In genomic region chr4:155163685-155164084, GRCm38 (mm10) we compare ENCODE assay signal across 10 mouse cellular contexts. TPM values are rescaled to one million over a fixed set of nuclear protein-coding genes. Genes with fewer than 3 reads are reported as not detected.
A peak's percentile ranks its signal among the peaks of the same experiment; 100 is the strongest.
DNase-seq lines count a peak whose midpoint lies in the region; ATAC-seq and TF ChIP-seq lines count a peak whose summit lies in the region.
"Had no signal": no experiment of that assay in that cellular context is flagged by ENCODE, and none has a peak within 500 bp of the region (broad histone marks: within the 10 kb centered on the region; RNA-seq: fewer than 3 reads in every experiment).

No protein-coding gene starts in this region.

- H3K4me2 ChIP-seq in midbrain, embryonic 15.5 days: no peak overlapping the region
- H3K4me2 ChIP-seq in hindbrain, embryonic 12.5 days (replicated peaks): no peak overlapping the region
- H3K4me2 ChIP-seq in neural tube, embryonic 13.5 days: no peak overlapping the region

- H3K27ac ChIP-seq in heart, adult 2 months: peak overlapping the region; percentile 29; the same call in 1 of the 2 replicates
- H3K27ac ChIP-seq in midbrain, embryonic 10.5 days (replicated peaks): peak overlapping the region; percentile 63
- no peak overlapping the region for H3K27ac ChIP-seq in midbrain, embryonic 15.5 days
- peak overlapping the region; percentile 62; the same call in 1 of the 2 replicates for H3K27ac ChIP-seq in hindbrain, embryonic 12.5 days
- H3K27ac ChIP-seq in neural tube, embryonic 13.5 days (replicated peaks): 0 out of 2 replicates have a peak overlapping the region, but pooled peaks have one; percentile 28
- no peak overlapping the region for H3K27ac ChIP-seq in kidney, adult 2 months (ENCODE audit: insufficient read depth, low read depth, low read length)

- no peak for ATAC-seq in midbrain, embryonic 15.5 days (replicated peaks)
- peak; percentile 48 for ATAC-seq in hindbrain, embryonic 12.5 days (ENCODE audit: low FRiP score)
- ATAC-seq in neural tube, embryonic 13.5 days (ENCODE audit: low read depth): no peak

- no peak overlapping the region for H3K4me3 ChIP-seq in heart, adult 2 months
- no peak overlapping the region for H3K4me3 ChIP-seq in midbrain, embryonic 10.5 days
- H3K4me3 ChIP-seq in midbrain, embryonic 15.5 days: no peak overlapping the region
- no peak overlapping the region for H3K4me3 ChIP-seq in hindbrain, embryonic 12.5 days
- H3K4me3 ChIP-seq in neural tube, embryonic 13.5 days: no peak overlapping the region
- H3K4me3 ChIP-seq in kidney, adult 2 months (ENCODE audit: insufficient read depth, low read depth, low read length): no peak overlapping the region

- no peak for TF ChIP-seq EP300 in heart, adult 2 months (IDR thresholded peaks at IDR 0.05; ENCODE audit: insufficient read depth, low read depth, low read length)

- intact Hi-C loops in heart, adult 2 months (cut with DNase I): loop anchor here (2.0 kb wide), 1 partner anchor 23 kb away; no protein-coding TSS in a partner anchor

- H3K9me3 ChIP-seq in midbrain, embryonic 10.5 days (replicated peaks): no peaks in the 10 kb centered on the region
- H3K9me3 ChIP-seq in midbrain, embryonic 15.5 days: no peaks in the 10 kb centered on the region
- H3K9me3 ChIP-seq in hindbrain, embryonic 12.5 days (replicated peaks): no peaks in the 10 kb centered on the region
- H3K9me3 ChIP-seq in neural tube, embryonic 13.5 days: no peaks in the 10 kb centered on the region; the same call in 1 of the 2 replicates

- no peak for DNase-seq in heart, adult 2 months
- DNase-seq in heart, adult 11 months: no peak
- DNase-seq in midbrain, embryonic 10.5 days (ENCODE audit: low spot score): no peak
- no peak for DNase-seq in adrenal gland, adult (ENCODE audit: inconsistent age in 2 of 2, low spot score in 1 of 2)
- DNase-seq in kidney, adult 2 months: no peak
- DNase-seq: cerebellum, adult 8-10 months had no signal

- peaks cover 54% of the 10 kb centered on the region for H3K4me1 ChIP-seq in heart, adult 2 months (ENCODE audit: control insufficient read depth, insufficient read depth, low read length)
- H3K4me1 ChIP-seq in midbrain, embryonic 10.5 days: peaks cover 62% of the 10 kb centered on the region
- peaks cover 23% of the 10 kb centered on the region for H3K4me1 ChIP-seq in midbrain, embryonic 15.5 days
- peaks cover 51% of the 10 kb centered on the region for H3K4me1 ChIP-seq in hindbrain, embryonic 12.5 days
- peaks cover 62% of the 10 kb centered on the region for H3K4me1 ChIP-seq in neural tube, embryonic 13.5 days (replicated peaks)
- peaks cover 46% of the 10 kb centered on the region for H3K4me1 ChIP-seq in kidney, adult 2 months (ENCODE audit: control insufficient read depth, insufficient read depth, low read length)

- H3K27me3 ChIP-seq in heart, adult 2 months (ENCODE audit: control insufficient read depth, insufficient read depth, low read length): no peaks in the 10 kb centered on the region
- H3K27me3 ChIP-seq in midbrain, embryonic 10.5 days (ENCODE audit: low read depth, poor library complexity, severe bottlenecking): no peaks in the 10 kb centered on the region
- H3K27me3 ChIP-seq in midbrain, embryonic 15.5 days (replicated peaks): no peaks in the 10 kb centered on the region
- H3K27me3 ChIP-seq in hindbrain, embryonic 12.5 days: no peaks in the 10 kb centered on the region
- H3K27me3 ChIP-seq in neural tube, embryonic 13.5 days: no peaks in the 10 kb centered on the region
- H3K27me3 ChIP-seq in kidney, adult 2 months (replicated peaks; ENCODE audit: control insufficient read depth, insufficient read depth, low read length): no peaks in the 10 kb centered on the region

- no peak for TF ChIP-seq POLR2A in heart, adult 2 months (IDR thresholded peaks at IDR 0.05; ENCODE audit: insufficient read depth, low read depth, low read length)
- TF ChIP-seq POLR2A in kidney, adult 2 months (IDR thresholded peaks at IDR 0.05; ENCODE audit: low read depth, low read length): no peak

- TF ChIP-seq CTCF in heart, adult 2 months (IDR thresholded peaks at IDR 0.05): no peak
- TF ChIP-seq CTCF in kidney, adult 2 months (conservative IDR thresholded peaks at IDR 0.05; ENCODE audit: insufficient read depth, insufficient read length, low read depth, low read length): no peak

- peaks cover 11% of the 10 kb centered on the region for H3K79me2 ChIP-seq in heart, adult 2 months (replicated peaks; ENCODE audit: control insufficient read depth, insufficient read depth, low read length)

- 60% methylated on average over 8 of the region's 8 CpGs for WGBS in heart, adult 2 months
- whole genome bisulfite sequencing in midbrain, embryonic 10.5 days: 60% methylated on average over 8 of the region's 8 CpGs
- WGBS in midbrain, embryonic 15.5 days: 36% methylated on average over 8 of the region's 8 CpGs
- 57% methylated on average over 8 of the region's 8 CpGs for WGBS in hindbrain, embryonic 12.5 days
- WGBS in neural tube, embryonic 13.5 days: 44% methylated on average over 8 of the region's 8 CpGs
- 46% methylated on average over 8 of the region's 8 CpGs for WGBS in kidney, adult 2 months

- no peak overlapping the region for H3K9ac ChIP-seq in heart, adult 2 months (ENCODE audit: low read depth, low read length)
- H3K9ac ChIP-seq in midbrain, embryonic 15.5 days: no peak overlapping the region
- H3K9ac ChIP-seq in hindbrain, embryonic 12.5 days: 0 out of 2 replicates have a peak overlapping the region, but pooled peaks have one; percentile 8
- peak overlapping the region; percentile 34; the same call in 1 of the 2 replicates for H3K9ac ChIP-seq in neural tube, embryonic 13.5 days
- H3K9ac ChIP-seq: liver, embryonic 14.5 days had no signal

- H3K36me3 ChIP-seq in heart, adult 2 months (ENCODE audit: control insufficient read depth, insufficient read depth, low read length): peaks cover 7% of the 10 kb centered on the region
- H3K36me3 ChIP-seq in midbrain, embryonic 10.5 days: peaks cover 37% of the 10 kb centered on the region
- H3K36me3 ChIP-seq in midbrain, embryonic 15.5 days (replicated peaks): peaks cover 7% of the 10 kb centered on the region; the same call in 1 of the 2 replicates
- H3K36me3 ChIP-seq in hindbrain, embryonic 12.5 days: peaks cover 11% of the 10 kb centered on the region
- peaks cover 11% of the 10 kb centered on the region for H3K36me3 ChIP-seq in neural tube, embryonic 13.5 days
- no peaks in the 10 kb centered on the region for H3K36me3 ChIP-seq in kidney, adult 2 months (ENCODE audit: control insufficient read depth, insufficient read depth, low read length)

RNA-seq across cellular contexts. Expression of gene Ski, which starts 58.7 kb away (rescaled TPM):
- total RNA-seq in heart, adult 2 months (2021): 10 to 100 TPM; 56.7 to 56.8 TPM
- polyA plus RNA-seq in heart, adult 2 months (2012; rRNA removed): 34.9 and 46.0 TPM in 2 replicates
- 8.9 and 10.1 TPM in 2 replicates for polyA plus RNA-seq in midbrain, embryonic 10.5 days (2016; fragmentation: Nextera tagmentation; extraction: Ambion mirVana)
- 10.1 and 10.8 TPM in 2 replicates for polyA plus RNA-seq in midbrain, embryonic 15.5 days (2015; fragmentation: Nextera tagmentation; extraction: Ambion mirVana)
- 12.6 and 13.5 TPM in 2 replicates for polyA plus RNA-seq in hindbrain, embryonic 12.5 days (2016; fragmentation: Nextera tagmentation; extraction: Ambion mirVana)
- polyA plus RNA-seq in neural tube, embryonic 13.5 days (2015; fragmentation: Nextera tagmentation; extraction: Ambion mirVana): 11.3 and 12.2 TPM in 2 replicates
- polyA plus RNA-seq in kidney, adult 2 months (2012; rRNA removed): 40.4 and 43.9 TPM in 2 replicates

Comparison
In these comparisons a context has a peak if more than half of its experiments do, and no peak if none do; other contexts are left out.
1. H3K27ac ChIP-seq: peak in heart, adult 2 months (single experiment), midbrain, embryonic 10.5 days (single experiment), hindbrain, embryonic 12.5 days (single experiment) and neural tube, embryonic 13.5 days (single experiment); none in midbrain, embryonic 15.5 days (single experiment) and kidney, adult 2 months (single experiment).
2. H3K9ac ChIP-seq: peak in hindbrain, embryonic 12.5 days (single experiment) and neural tube, embryonic 13.5 days (single experiment); none in heart, adult 2 months (single experiment) and midbrain, embryonic 15.5 days (single experiment).